Mouse (Mus musculus): ENCODE measurements around the gene Gm42878. TPM values are rescaled to one million over a fixed set of nuclear protein-coding genes. Genes with fewer than 3 reads are reported as not detected.
A peak's percentile ranks its signal among the peaks of the same experiment; 100 is the strongest.

The Gm42878 gene
- not detected for total RNA-seq (2021)

DNA sequence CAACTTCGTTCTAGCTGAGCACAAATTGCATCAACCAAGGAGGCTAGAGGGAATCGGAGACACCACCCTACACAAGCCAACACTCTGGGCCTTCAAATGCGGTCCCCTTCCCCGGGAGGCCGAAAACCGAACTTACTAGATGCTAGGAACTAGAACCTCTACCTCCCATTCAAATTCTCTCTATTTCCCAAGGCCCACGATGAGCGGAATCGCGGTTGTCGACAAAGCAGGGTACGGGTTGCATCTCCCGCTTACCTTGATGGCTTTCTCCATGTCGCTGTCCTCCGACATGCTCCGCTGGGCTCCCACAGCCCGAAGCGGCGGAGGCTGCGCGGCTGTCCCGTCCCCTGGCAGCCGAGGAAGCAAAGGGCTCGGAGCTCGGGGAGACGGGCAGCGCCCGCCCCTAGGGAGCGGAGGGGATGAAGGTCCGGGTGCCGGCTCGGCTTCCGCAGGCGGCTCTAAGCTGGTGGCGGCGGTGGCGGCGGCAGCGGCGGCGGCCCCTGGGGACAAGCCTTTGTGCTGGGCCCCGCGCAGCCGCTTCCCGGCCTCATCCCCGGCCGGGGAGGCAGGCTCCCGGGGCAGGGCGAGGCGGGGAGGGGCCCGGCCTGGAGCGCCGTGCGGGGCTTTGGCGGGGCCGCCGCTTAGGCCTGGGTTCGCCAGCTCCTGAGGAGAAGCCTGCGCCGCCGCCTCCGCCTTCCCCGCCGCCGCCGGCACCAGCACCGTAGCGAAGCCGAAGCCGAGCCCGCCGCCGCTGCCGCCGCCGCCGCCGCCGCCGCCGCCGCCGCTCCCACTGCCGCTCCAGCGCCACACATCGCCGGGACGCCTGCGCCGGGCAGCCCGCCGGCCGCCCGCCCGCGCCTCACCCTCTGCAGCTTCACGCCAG, at the start of gene Gm42878, which contains the start of gene Adam1a:
Gene Gm42878 (minus strand): TSS at position 573 of the 883 bp plus-strand sequence.
Gene Adam1a (minus strand): TSS at position 573 of the 883 bp plus-strand sequence.
- DNase-seq = no peak
- intact Hi-C loops (cut with DNase I) = loop anchor here (5.0 kb wide), 1 partner anchor 93 kb away; the partner anchor contains the start of genes Erp29 and Tmem116

DNA sequence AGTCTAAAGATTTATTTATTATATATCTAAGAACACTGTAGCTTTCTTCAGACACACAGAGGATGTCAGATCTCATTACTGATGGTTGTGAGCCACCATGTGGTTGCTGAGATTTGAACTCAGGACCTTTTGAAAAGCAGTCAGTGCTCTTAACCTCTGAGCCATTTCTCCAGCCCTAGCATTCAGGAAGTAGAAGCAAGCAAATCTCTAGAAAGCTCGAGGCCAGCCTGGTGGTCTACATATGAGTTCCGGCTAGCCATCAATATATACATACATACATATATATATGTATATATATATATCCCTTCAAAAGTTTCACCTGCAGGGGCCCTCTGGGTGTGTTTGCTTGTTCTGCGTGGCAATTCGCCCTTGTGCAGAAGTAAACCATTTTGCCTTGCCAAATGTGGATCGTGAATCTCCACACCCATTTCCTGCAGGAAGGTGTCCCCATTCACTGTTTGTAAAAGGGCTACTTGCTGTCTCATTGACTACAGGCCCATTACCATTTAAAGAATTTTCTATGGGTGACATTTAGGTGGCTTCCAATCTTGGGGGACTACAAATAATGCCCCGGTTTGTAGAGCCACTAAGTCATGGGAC, 49.5 kb upstream of the Gm42878 start:
- no peak for DNase-seq
- intact Hi-C loops (cut with DNase I) = no loop called here

DNA sequence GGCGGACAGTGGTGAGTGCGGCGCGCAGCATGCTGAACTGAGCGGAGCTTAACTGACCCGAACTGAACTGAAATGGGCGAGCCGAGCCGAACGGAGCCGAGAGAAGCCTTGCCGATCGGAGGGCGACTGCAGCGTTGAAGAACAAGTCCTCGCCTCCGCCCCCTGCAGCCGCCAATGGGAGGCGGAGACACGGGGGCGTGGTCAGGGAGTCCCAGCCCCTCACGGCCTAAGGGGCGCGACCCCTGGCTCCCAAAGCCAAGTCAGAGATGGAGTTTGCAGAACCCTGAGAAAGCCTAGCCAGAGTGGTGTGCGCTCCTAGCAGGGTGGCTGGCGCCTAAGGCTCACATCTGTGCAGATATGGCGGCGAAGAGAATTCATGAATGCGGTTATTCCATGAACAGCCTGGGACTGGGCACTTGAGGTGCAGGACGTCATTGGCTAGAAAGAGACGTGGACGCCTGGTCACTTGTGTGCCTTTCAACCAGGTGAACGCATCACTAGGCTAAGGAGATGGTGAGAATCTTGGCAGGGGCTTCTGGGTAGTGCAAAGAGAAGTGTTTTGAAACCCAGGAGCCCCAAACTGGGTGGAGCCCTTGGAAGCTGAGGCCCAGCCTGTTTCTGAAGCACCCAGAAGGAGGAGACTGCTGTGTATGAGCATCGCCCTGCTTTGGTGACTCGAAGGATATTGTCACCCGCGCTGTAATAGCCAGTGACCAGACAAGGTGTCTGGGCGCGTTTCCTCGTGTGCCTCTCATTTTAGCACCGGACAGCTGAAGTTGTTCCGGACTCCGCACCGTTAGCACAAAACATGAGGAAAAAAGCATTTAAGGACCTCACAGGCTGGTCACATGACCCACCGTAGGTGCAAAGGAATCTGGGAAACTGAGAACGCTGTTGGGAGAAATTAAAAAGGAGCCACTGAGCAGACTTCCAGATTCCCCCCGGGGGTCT, 48.4 kb upstream of the Gm42878 start, which contains the start of gene Aldh2:
Gene Aldh2 (minus strand): TSS at position 374 of the 951 bp plus-strand sequence.
- peak; percentile 91 to 92 for DNase-seq
- intact Hi-C loops (cut with DNase I) = no loop called here

DNA sequence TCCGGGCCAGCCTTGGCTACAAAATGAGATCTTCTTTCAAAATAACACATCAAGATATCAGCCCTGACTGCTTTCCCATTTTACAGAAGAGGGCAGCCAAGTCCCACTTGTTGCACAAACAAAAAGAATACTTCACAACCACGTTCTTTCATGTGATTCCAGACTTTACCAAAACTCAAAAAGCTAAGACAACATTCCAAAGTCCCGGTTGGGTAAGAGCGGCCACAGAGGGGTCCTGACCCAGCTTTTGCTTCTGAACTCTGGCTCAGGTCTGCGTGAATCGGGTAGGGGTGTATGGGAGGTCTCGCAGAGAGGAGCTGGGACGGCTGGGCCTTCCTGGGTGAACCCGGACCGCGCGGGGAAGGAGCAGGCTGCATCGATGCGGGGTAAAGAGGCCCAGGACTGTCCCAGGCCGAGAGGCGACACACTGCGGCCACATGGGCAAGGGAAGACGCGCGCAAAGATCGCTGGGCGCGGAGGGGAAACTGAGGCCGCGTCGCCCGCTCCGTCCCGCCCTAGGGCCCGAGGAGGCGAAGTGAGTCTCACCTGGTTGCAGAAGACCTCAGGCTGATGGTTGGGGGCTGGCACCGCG, 47.6 kb upstream of the Gm42878 start:
- peak in 1 of 2 experiments; percentile 42 for DNase-seq
- intact Hi-C loops (cut with DNase I) = no loop called here

- intact Hi-C loops (cut with DNase I) = no loop called here
- no peak for DNase-seq
Measured at GRCm38 (mm10) chr5:121592064-121592815, 47.0 kb upstream of the Gm42878 start.

GRCm38 (mm10) chr5:121591417-121592063, 46.3 kb upstream of the Gm42878 start:
- no peak for DNase-seq
- intact Hi-C loops (cut with DNase I) = no loop called here

DNA sequence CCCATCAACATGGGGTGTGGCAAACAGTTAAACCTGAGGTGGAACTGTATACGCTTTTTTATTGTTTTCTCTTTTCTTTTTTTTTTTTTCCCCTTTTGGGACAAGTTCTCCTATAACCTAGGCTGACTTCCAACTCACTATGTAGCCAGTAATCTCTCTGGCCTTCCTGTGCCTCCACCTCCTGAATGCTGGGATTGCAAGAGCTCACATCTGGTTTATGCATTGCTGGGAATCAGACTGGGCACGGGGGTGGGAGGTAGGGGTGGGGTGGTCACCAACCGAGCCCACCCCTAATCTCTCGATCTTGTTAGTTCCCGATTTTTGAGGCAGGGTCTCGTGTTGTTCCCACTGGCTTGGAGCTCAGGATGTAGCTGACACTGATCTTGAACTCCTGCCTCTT, 44.6 kb upstream of the Gm42878 start:
- DNase-seq = no peak
- intact Hi-C loops (cut with DNase I) = no loop called here

DNA sequence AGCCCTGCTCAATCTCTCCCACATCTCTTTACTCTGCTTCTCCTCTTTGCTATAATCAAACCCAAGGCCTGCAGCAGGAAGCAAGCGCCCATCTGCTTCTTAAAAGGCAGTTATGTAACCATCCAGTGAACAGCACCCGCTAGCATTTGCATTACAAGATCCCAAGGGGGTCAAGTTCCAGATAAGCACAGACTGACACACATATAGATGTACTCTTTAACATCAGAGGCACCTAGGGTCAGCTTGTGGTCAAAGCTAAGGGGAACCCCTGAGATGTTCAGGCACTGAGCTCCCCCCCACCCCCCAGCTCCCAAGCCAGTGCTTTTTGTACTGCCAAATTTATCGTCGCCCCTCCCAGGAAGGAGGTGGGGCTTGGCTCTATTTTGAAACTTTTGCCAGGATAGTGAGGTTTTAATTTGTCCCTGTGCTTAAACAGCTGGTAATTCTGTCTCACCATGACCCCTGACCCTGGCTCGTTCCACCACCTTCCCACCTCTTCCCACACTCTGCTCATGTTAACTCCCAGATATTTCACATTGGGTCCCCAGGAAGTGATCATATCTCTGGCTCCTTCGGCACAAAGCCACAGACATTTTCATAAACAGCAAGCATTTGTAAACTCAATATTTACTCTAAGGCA, 41.2 kb upstream of the Gm42878 start:
- intact Hi-C loops (cut with DNase I) = no loop called here

GRCm38 (mm10) chr5:121585699-121586098, 40.4 kb upstream of the Gm42878 start:
- intact Hi-C loops (cut with DNase I) = no loop called here
- DNase-seq = no peak

More for the DNA sequence above, 41.2 kb upstream of the Gm42878 start:
- peak; percentile 62 to 74 for DNase-seq

GRCm38 (mm10) chr5:121585005-121585404, 39.7 kb upstream of the Gm42878 start:
- no peak for DNase-seq
- intact Hi-C loops (cut with DNase I) = no loop called here

DNA sequence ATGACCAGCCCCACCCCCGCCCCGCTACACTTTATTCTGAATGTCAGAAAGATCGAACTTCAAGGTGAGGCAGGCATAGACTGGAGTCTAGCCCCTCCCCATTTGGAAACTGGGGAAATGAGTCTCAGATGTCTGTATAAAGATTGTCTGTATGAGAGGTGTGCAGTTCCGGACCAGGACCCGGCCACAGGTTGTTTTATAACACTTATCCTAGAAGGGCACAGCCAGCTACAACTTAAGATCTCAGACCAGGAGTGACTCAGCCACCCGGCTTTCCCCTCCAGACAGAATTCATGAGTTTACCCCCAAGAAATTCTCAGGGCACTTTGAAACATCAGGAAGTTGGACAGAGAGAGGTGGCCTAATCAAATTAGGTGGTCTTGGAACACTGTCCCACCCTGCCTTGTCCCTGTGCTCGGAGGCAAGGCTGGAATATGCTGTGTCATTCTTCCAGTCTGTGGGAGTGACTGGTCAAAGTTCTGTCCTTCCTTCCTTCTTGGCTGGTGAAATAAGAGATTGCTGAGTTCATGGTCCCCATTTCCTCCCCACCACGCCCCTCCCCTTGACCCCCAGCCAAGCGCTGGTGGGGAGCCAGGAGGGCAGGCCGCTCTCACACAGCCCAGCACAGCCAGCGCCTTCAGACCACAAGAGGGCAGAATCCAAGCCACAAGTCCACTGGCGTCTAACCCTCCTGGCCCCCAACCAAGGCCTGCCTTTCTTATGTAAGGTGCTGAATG, 38.7 kb upstream of the Gm42878 start:
- peak; percentile 96 to 97 for DNase-seq
- intact Hi-C loops (cut with DNase I) = loop anchor here (1.0 to 2.0 kb wide), 2 partner anchors 18 to 19 kb away; no protein-coding TSS in a partner anchor

- intact Hi-C loops (cut with DNase I) = loop anchor here (2.0 kb wide), 1 partner anchor 17 kb away; no protein-coding TSS in a partner anchor
Measured at GRCm38 (mm10) chr5:121581945-121582344, 36.7 kb upstream of the Gm42878 start.

DNA sequence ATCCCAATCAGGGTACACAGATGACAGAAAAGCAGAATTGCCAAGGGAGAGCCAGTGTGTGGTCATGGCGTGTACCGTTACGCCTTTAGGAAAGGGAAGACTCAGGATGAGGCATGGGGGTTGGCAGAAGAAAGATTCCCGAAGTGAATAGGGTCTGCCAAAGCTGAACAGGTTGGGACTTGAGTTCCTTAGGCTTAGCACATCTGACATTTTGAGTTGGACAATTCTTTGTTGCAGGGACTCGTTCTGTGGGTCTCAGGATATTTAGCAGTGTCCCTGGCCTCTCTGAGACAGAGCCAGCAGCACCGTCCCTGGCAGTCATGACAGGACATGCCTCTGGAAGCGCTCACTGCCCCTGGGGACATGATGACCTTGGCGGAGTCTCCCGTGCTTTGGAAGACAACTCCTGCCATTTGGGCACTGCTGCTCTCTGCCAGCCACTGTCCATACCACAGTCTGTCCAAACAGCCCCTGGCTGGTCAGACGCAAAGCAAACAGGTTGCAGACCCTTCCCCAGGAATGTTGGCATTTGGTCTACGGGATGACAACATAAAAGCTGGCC, 31.7 kb upstream of the Gm42878 start:
- intact Hi-C loops (cut with DNase I) = no loop called here
- peak in 1 of 2 experiments; percentile 51 for DNase-seq

More at GRCm38 (mm10) chr5:121581945-121582344, 36.7 kb upstream of the Gm42878 start:
- no peak for DNase-seq

GRCm38 (mm10) chr5:121575867-121576266, 30.6 kb upstream of the Gm42878 start:
- intact Hi-C loops (cut with DNase I) = no loop called here
- DNase-seq = no peak

- intact Hi-C loops (cut with DNase I) = no loop called here
- no peak for DNase-seq
Measured at GRCm38 (mm10) chr5:121574145-121574544, 28.9 kb upstream of the Gm42878 start.

DNA sequence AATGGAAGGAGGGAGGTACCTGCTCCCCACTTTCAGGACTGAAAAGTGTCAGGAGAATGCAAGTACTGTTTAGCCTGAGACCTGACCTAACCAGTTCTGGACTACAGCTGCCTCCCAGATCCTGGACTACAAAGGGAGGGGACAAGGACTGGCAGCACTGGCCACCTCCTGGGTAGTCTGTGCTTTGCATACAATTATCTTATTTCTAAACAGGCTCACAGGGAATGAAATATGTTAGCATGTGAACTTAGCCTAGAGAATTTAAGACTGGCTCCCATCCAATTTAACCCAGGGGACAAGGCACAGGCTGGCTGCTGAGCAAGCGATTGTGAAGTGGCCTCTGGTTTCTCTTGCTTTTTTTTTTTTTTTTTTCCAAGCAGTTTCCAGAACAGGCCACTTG, 25.5 kb upstream of the Gm42878 start:
- DNase-seq = no peak
- intact Hi-C loops (cut with DNase I) = no loop called here

- intact Hi-C loops (cut with DNase I) = no loop called here
- DNase-seq = no peak
Measured at GRCm38 (mm10) chr5:121569881-121570420, 24.7 kb upstream of the Gm42878 start.
